Mouse (Mus musculus) kidney, embryonic 16.5 days (tissue): ENCODE measurements around the gene 1700122O11Rik. TPM values are rescaled to one million over a fixed set of nuclear protein-coding genes. Genes with fewer than 3 reads are reported as not detected.

ENCODE experiments used
- ATAC-seq: fragments of 200-750 bp; cut with Nextera tagmentation; 2 replicates; pipeline ENCODE4 v1.8.0; 2017; ENCODE audit warnings: moderate TSS enrichment; ENCODE audit not compliant: low FRiP score, low TSS enrichment
- H3K27ac ChIP-seq: fragments of 300-500 bp; sonication (generic); 2 replicates; pipeline ENCODE4 v1.5.1; 2014; ENCODE audit warnings: low read length
- H3K27me3 ChIP-seq: fragments of 300-500 bp; sonication (generic); 2 replicates; pipeline ENCODE4 v1.6.1; 2014; ENCODE audit warnings: low read length, control low read depth, mixed read lengths; ENCODE audit not compliant: insufficient read depth
- H3K36me3 ChIP-seq: fragments of 300-500 bp; sonication (generic); 2 replicates; pipeline ENCODE4 v1.6.1; 2014; ENCODE audit warnings: low read length, control low read depth, mixed read lengths; ENCODE audit not compliant: insufficient read depth
- H3K4me1 ChIP-seq: fragments of 300-500 bp; sonication (generic); 2 replicates; pipeline ENCODE4 v1.6.1; 2014; ENCODE audit warnings: low read length, control low read depth, mixed read lengths; ENCODE audit not compliant: insufficient read depth
- H3K4me2 ChIP-seq: fragments of 300-500 bp; sonication (generic); replicated peaks from 2 replicates; pipeline ENCODE4 v1.6.1; 2014; ENCODE audit warnings: low read depth, low read length
- H3K4me3 ChIP-seq: fragments of 300-500 bp; sonication (generic); 2 replicates; pipeline ENCODE4 v1.5.1; 2014; ENCODE audit warnings: mild to moderate bottlenecking, low read length
- H3K9ac ChIP-seq: fragments of 300-500 bp; sonication (generic); replicated peaks from 2 replicates; pipeline ENCODE4 v1.6.1; 2014; ENCODE audit warnings: low read length
- H3K9me3 ChIP-seq: fragments of 300-500 bp; sonication (generic); 2 replicates; pipeline ENCODE4 v1.6.1; 2016; ENCODE audit warnings: low read length, control low read depth
- WGBS: fragments of 180-500 bp; shearing (Covaris S2); extraction: QIAGEN DNeasy Blood & Tissue Kit; methylation state at CpG from one replicate; pipeline ENCODE4 v1.1.7; 2014; 5-methylcytosine and 5-hydroxymethylcytosine counted together
- polyA plus RNA-seq: library from polyadenylated mRNA; unstranded; fragments of >200 nt; fragmentation: Nextera tagmentation; extraction: Ambion mirVana; gene quantifications from 2 replicates; pipeline ENCODE4 v1.2.1, GENCODE M21; 2015

The 1700122O11Rik gene
- polyA plus RNA-seq, 1 experiment from 2014 or later, result not detected

GRCm38 (mm10) chr17:48029241-48029640 is 8.9 kb downstream of the 1700122O11Rik start:
- WGBS, result 26% methylated on average over 12 of the region's 12 CpGs
- Histone ChIP-seq H3K27me3 (peaks cover 13% of the 10 kb centered on the region; the same call in 1 of the 2 replicates), H3K4me1 (peaks cover 29% of the 10 kb centered on the region), H3K36me3 (no peaks in the 10 kb centered on the region), H3K9ac (no peak overlapping the region), H3K9me3 (peaks cover 3% of the 10 kb centered on the region; the same call in 1 of the 2 replicates), H3K27ac (no peak overlapping the region), H3K4me3 (no peak overlapping the region), H3K4me2 (no peak overlapping the region)
- no peak for ATAC-seq

- Histone ChIP-seq H3K27ac (no peak overlapping the region), H3K4me1 (peaks cover 29% of the 10 kb centered on the region), H3K4me3 (no peak overlapping the region), H3K36me3 (no peaks in the 10 kb centered on the region), H3K27me3 (peaks cover 13% of the 10 kb centered on the region; the same call in 1 of the 2 replicates), H3K4me2 (no peak overlapping the region), H3K9ac (no peak overlapping the region), H3K9me3 (peaks cover 3% of the 10 kb centered on the region; the same call in 1 of the 2 replicates)
- WGBS, result 72% methylated on average over 5 of the region's 5 CpGs
- no peak for ATAC-seq
These were observed 9.8 kb downstream of the 1700122O11Rik start for GRCm38 (mm10) chr17:48028250-48028649.

GRCm38 (mm10) chr17:48027677-48028076 is 10.4 kb downstream of the 1700122O11Rik start:
- Histone ChIP-seq H3K27me3 (peaks cover 13% of the 10 kb centered on the region; the same call in 1 of the 2 replicates), H3K9me3 (peaks cover 3% of the 10 kb centered on the region; the same call in 1 of the 2 replicates), H3K9ac (no peak overlapping the region), H3K4me1 (peaks cover 29% of the 10 kb centered on the region), H3K4me3 (no peak overlapping the region), H3K4me2 (no peak overlapping the region), H3K36me3 (no peaks in the 10 kb centered on the region), H3K27ac (no peak overlapping the region)
- ATAC-seq, result no peak
- 49% methylated on average over 6 of the region's 6 CpGs for WGBS

- no peak overlapping the region for H3K4me3 ChIP-seq
- H3K4me2 ChIP-seq, result no peak overlapping the region
- H3K4me1 ChIP-seq, result peaks cover 29% of the 10 kb centered on the region
- H3K27me3 ChIP-seq, result peaks cover 13% of the 10 kb centered on the region; the same call in 1 of the 2 replicates
- H3K9me3 ChIP-seq, result peaks cover 3% of the 10 kb centered on the region; the same call in 1 of the 2 replicates
- 95% methylated on average over 5 of the region's 5 CpGs for WGBS
- no peak for ATAC-seq
- H3K27ac ChIP-seq, result no peak overlapping the region
- H3K36me3 ChIP-seq, result no peaks in the 10 kb centered on the region
- no peak overlapping the region for H3K9ac ChIP-seq
These were observed 11.1 kb downstream of the 1700122O11Rik start for GRCm38 (mm10) chr17:48027019-48027418.

GRCm38 (mm10) chr17:48024045-48024444 is 14.0 kb downstream of the 1700122O11Rik start:
- H3K27me3 ChIP-seq, result peaks cover 13% of the 10 kb centered on the region
- H3K36me3 ChIP-seq, result no peaks in the 10 kb centered on the region
- peaks cover 5% of the 10 kb centered on the region; the same call in 1 of the 2 replicates for H3K4me1 ChIP-seq
- H3K9ac ChIP-seq, result no peak overlapping the region
- WGBS, result 55% methylated on average over 8 of the region's 8 CpGs
- H3K4me3 ChIP-seq, result no peak overlapping the region
- no peak overlapping the region for H3K27ac ChIP-seq
- no peak overlapping the region for H3K4me2 ChIP-seq
- no peak for ATAC-seq
- H3K9me3 ChIP-seq, result peaks cover 3% of the 10 kb centered on the region; the same call in 1 of the 2 replicates

GRCm38 (mm10) chr17:48019585-48019984 is 18.5 kb downstream of the 1700122O11Rik start:
- Histone ChIP-seq H3K4me1 (peaks cover 5% of the 10 kb centered on the region; the same call in 1 of the 2 replicates), H3K4me3 (no peak overlapping the region), H3K9ac (no peak overlapping the region), H3K27ac (no peak overlapping the region), H3K9me3 (no peaks in the 10 kb centered on the region), H3K27me3 (peaks cover 9% of the 10 kb centered on the region), H3K4me2 (no peak overlapping the region), H3K36me3 (no peaks in the 10 kb centered on the region)
- ATAC-seq, result peak; percentile 74; the same call in 1 of the 2 replicates
- WGBS, result 18% methylated on average over 2 of the region's 2 CpGs

- Histone ChIP-seq H3K9ac (no peak overlapping the region), H3K27me3 (peaks cover 11% of the 10 kb centered on the region), H3K4me1 (peaks cover 5% of the 10 kb centered on the region; the same call in 1 of the 2 replicates), H3K27ac (no peak overlapping the region), H3K4me3 (no peak overlapping the region), H3K36me3 (no peaks in the 10 kb centered on the region), H3K4me2 (no peak overlapping the region), H3K9me3 (no peaks in the 10 kb centered on the region)
- 77% methylated on average over 5 of the region's 5 CpGs for WGBS
- no peak for ATAC-seq
These were observed 21.5 kb downstream of the 1700122O11Rik start for GRCm38 (mm10) chr17:48016566-48016965.

GRCm38 (mm10) chr17:48012561-48012960 is 25.5 kb downstream of the 1700122O11Rik start:
- peaks cover 8% of the 10 kb centered on the region; the same call in 1 of the 2 replicates for H3K27me3 ChIP-seq
- H3K27ac ChIP-seq, result no peak overlapping the region
- no peak overlapping the region for H3K9ac ChIP-seq
- H3K4me1 ChIP-seq, result peaks cover 4% of the 10 kb centered on the region
- H3K9me3 ChIP-seq, result no peaks in the 10 kb centered on the region
- WGBS, result 55% methylated on average over 10 of the region's 10 CpGs
- H3K4me2 ChIP-seq, result no peak overlapping the region
- H3K36me3 ChIP-seq, result no peaks in the 10 kb centered on the region
- ATAC-seq, result no peak
- no peak overlapping the region for H3K4me3 ChIP-seq

- H3K9me3 ChIP-seq, result no peaks in the 10 kb centered on the region
- no peak overlapping the region for H3K27ac ChIP-seq
- H3K4me1 ChIP-seq, result peaks cover 8% of the 10 kb centered on the region
- no peaks in the 10 kb centered on the region for H3K36me3 ChIP-seq
- H3K4me3 ChIP-seq, result no peak overlapping the region
- no peak overlapping the region for H3K4me2 ChIP-seq
- peaks cover 8% of the 10 kb centered on the region; the same call in 1 of the 2 replicates for H3K27me3 ChIP-seq
- no peak for ATAC-seq
- H3K9ac ChIP-seq, result no peak overlapping the region
- WGBS, result 85% methylated on average over 12 of the region's 12 CpGs
These were observed 27.0 kb downstream of the 1700122O11Rik start for GRCm38 (mm10) chr17:48011105-48011504.

- Histone ChIP-seq H3K27me3 (peaks cover 8% of the 10 kb centered on the region; the same call in 1 of the 2 replicates), H3K9me3 (no peaks in the 10 kb centered on the region), H3K36me3 (no peaks in the 10 kb centered on the region), H3K9ac (no peak overlapping the region), H3K4me3 (no peak overlapping the region), H3K27ac (no peak overlapping the region), H3K4me2 (no peak overlapping the region), H3K4me1 (peaks cover 13% of the 10 kb centered on the region)
- WGBS, result 76% methylated on average over 11 of the region's 11 CpGs
- no peak for ATAC-seq
These were observed 27.8 kb downstream of the 1700122O11Rik start for GRCm38 (mm10) chr17:48010283-48010682.
